Mouse (Mus musculus): ENCODE measurements at regions not wholly inside any gene's neighbourhood (a gene's known extent, or its start where the extent isn't known, plus 50 kb on each side); places are given as distances from the start of the nearest gene placed in this dataset.

- in situ Hi-C loops (cut with MboI, MseI), result no loop called here
Measured at GRCm38 (mm10) chr9:61645661-61646425, 268.5 kb downstream of the Rplp1 start.

- in situ Hi-C loops (cut with MboI, MseI), result no loop called here
Measured at GRCm38 (mm10) chr9:61640739-61641138, 268.6 kb downstream of the Tle3 start.

GRCm38 (mm10) chr9:61638908-61639307, 266.7 kb downstream of the Tle3 start:
- in situ Hi-C loops (cut with MboI, MseI), result no loop called here

- in situ Hi-C loops (cut with MboI, MseI), result no loop called here
Measured at GRCm38 (mm10) chr9:61633936-61634335, 261.8 kb downstream of the Tle3 start.

GRCm38 (mm10) chr9:61632602-61633001, 260.4 kb downstream of the Tle3 start:
- in situ Hi-C loops (cut with MboI, MseI), result no loop called here

- in situ Hi-C loops (cut with MboI, MseI), result no loop called here
Measured at GRCm38 (mm10) chr9:61631097-61631496, 258.9 kb downstream of the Tle3 start.

GRCm38 (mm10) chr9:61627801-61628574, 255.8 kb downstream of the Tle3 start:
- in situ Hi-C loops (cut with MboI, MseI), result no loop called here

GRCm38 (mm10) chr9:61622933-61623332, 250.8 kb downstream of the Tle3 start:
- in situ Hi-C loops (cut with MboI, MseI), result loop anchor here in 1 of 2 experiments (5.0 kb wide), 1 partner anchor 1176 kb away; no protein-coding TSS in a partner anchor

GRCm38 (mm10) chr9:61621939-61622338, 249.8 kb downstream of the Tle3 start:
- in situ Hi-C loops (cut with MboI, MseI), result loop anchor here in 1 of 2 experiments (5.0 kb wide), 1 partner anchor 1175 kb away; no protein-coding TSS in a partner anchor

GRCm38 (mm10) chr9:61620786-61621185, 248.6 kb downstream of the Tle3 start:
- in situ Hi-C loops (cut with MboI, MseI), result loop anchor here in 1 of 2 experiments (5.0 kb wide), 1 partner anchor 1173 kb away; no protein-coding TSS in a partner anchor

- in situ Hi-C loops (cut with MboI, MseI), result loop anchor here in 1 of 2 experiments (5.0 kb wide), 1 partner anchor 1173 kb away; no protein-coding TSS in a partner anchor
Measured at GRCm38 (mm10) chr9:61620105-61620504, 247.9 kb downstream of the Tle3 start.

- in situ Hi-C loops (cut with MboI, MseI), result no loop called here
Measured at GRCm38 (mm10) chr9:61618510-61619249, 246.5 kb downstream of the Tle3 start.

GRCm38 (mm10) chr9:61617979-61618378, 245.8 kb downstream of the Tle3 start:
- in situ Hi-C loops (cut with MboI, MseI), result no loop called here

GRCm38 (mm10) chr9:61615556-61615955, 243.4 kb downstream of the Tle3 start:
- in situ Hi-C loops (cut with MboI, MseI), result no loop called here

- in situ Hi-C loops (cut with MboI, MseI), result loop anchor here in 1 of 2 experiments (10.0 kb wide), 1 partner anchor 967 kb away; no protein-coding TSS in a partner anchor
Measured at GRCm38 (mm10) chr9:61607576-61607975, 235.4 kb downstream of the Tle3 start.

- in situ Hi-C loops (cut with MboI, MseI), result loop anchor here in 1 of 2 experiments (10.0 kb wide), 1 partner anchor 972 kb away; no protein-coding TSS in a partner anchor
Measured at GRCm38 (mm10) chr9:61602353-61602978, 230.3 kb downstream of the Tle3 start.

GRCm38 (mm10) chr9:61601911-61602310, 229.7 kb downstream of the Tle3 start:
- in situ Hi-C loops (cut with MboI, MseI), result loop anchor here in 1 of 2 experiments (10.0 kb wide), 1 partner anchor 973 kb away; no protein-coding TSS in a partner anchor

GRCm38 (mm10) chr9:61597287-61597686, 225.1 kb downstream of the Tle3 start:
- in situ Hi-C loops (cut with MboI, MseI), result no loop called here

- in situ Hi-C loops (cut with MboI, MseI), result no loop called here
Measured at GRCm38 (mm10) chr9:61596410-61597108, 224.4 kb downstream of the Tle3 start.
